Mouse (Mus musculus): ENCODE data around the gene Bad.

GRCm38 (mm10) chr19:6949951-6950350 is 8.3 kb downstream of the Bad start:
- TF ChIP-seq EP300 (IDR thresholded peaks at IDR 0.05; ENCODE audit: low read depth): no peak
- no peak for TF ChIP-seq CTCF (IDR thresholded peaks at IDR 0.05; ENCODE audit: low read depth)

All from liver, embryonic 14.5 days (tissue).